Mouse (Mus musculus) heart, adult 2 months (tissue): Measurements from ENCODE around the gene Dgkb. TPM values are rescaled to one million over a fixed set of nuclear protein-coding genes. Genes with fewer than 3 reads are reported as not detected.

Experiments
- DNase-seq, 2 experiments: peaks; one replicate each; pipeline ENCODE4 v3.0.0; 2021
- H3K27ac ChIP-seq: fragments of 200-600 bp; 2 replicates; pipeline ENCODE4 v1.8.1; 2022
- H3K27me3 ChIP-seq: fragments of 200-500 bp; 2 replicates; pipeline ENCODE4 v1.6.1; 2012; ENCODE audit warnings: mild to moderate bottlenecking, low read length, inconsistent platforms, mixed read lengths; ENCODE audit not compliant: control insufficient read depth, insufficient read depth
- H3K36me3 ChIP-seq: fragments of 200-500 bp; 2 replicates; pipeline ENCODE4 v1.6.1; 2012; ENCODE audit warnings: low read length, inconsistent platforms; ENCODE audit not compliant: control insufficient read depth, insufficient read depth
- H3K4me1 ChIP-seq: fragments of 200-500 bp; 2 replicates; pipeline ENCODE4 v1.6.1; 2011; ENCODE audit warnings: low read length; ENCODE audit not compliant: control insufficient read depth, insufficient read depth
- H3K4me3 ChIP-seq: fragments of 200-600 bp; 2 replicates; pipeline ENCODE4 v1.8.1; 2022
- H3K79me2 ChIP-seq: fragments of 200-500 bp; replicated peaks from 2 replicates; pipeline ENCODE4 v1.6.1; 2012; ENCODE audit warnings: mild to moderate bottlenecking, inconsistent platforms, low read length, moderate library complexity, mixed read lengths; ENCODE audit not compliant: control insufficient read depth, insufficient read depth
- H3K9ac ChIP-seq: fragments of 200-500 bp; 2 replicates; pipeline ENCODE4 v1.6.1; 2012; ENCODE audit warnings: low read depth, mild to moderate bottlenecking, control low read depth, inconsistent platforms, low read length, mixed read lengths
- CTCF ChIP-seq: fragments of 200-600 bp; IDR thresholded peaks from 2 replicates; pipeline ENCODE4 v1.8.1; 2022; ENCODE audit warnings: antibody characterized with exemption, mild to moderate bottlenecking, moderate library complexity
- EP300 ChIP-seq: fragments of 200-500 bp; IDR thresholded peaks from 2 replicates; pipeline ENCODE4 v1.6.1; 2011; ENCODE audit warnings: low read depth, low read length, control low read depth; ENCODE audit not compliant: insufficient read depth
- POLR2A ChIP-seq: fragments of 200-500 bp; IDR thresholded peaks from 2 replicates; pipeline ENCODE4 v1.6.1; 2011; ENCODE audit warnings: mild to moderate bottlenecking, low read depth, low read length, control low read depth; ENCODE audit not compliant: insufficient read depth
- WGBS: fragments of 180-500 bp; shearing (Covaris S2); methylation state at CpG from one replicate; pipeline ENCODE4 v1.1.7; 2018; 5-methylcytosine and 5-hydroxymethylcytosine counted together
- intact Hi-C: fragments of 180-260 bp; cut with DNase I; formaldehyde crosslinking; loops from one replicate; pipeline ENCODE4 v1.15.1; 2025
- polyA plus RNA-seq: library from polyadenylated mRNA; depleted of rRNA; stranded (reverse); fragments of >200 nt; gene quantifications from 2 replicates; pipeline ENCODE4 v1.2.3, GENCODE M21; 2012
- total RNA-seq, 2 experiments: library from RNA; stranded (reverse); gene quantifications; 2 replicates each; pipeline ENCODE4 v1.2.3; 2021

The Dgkb gene
- total and polyA plus RNA-seq, 3 experiments: 0.23 to 1.1 (median 1.1) TPM

DNA sequence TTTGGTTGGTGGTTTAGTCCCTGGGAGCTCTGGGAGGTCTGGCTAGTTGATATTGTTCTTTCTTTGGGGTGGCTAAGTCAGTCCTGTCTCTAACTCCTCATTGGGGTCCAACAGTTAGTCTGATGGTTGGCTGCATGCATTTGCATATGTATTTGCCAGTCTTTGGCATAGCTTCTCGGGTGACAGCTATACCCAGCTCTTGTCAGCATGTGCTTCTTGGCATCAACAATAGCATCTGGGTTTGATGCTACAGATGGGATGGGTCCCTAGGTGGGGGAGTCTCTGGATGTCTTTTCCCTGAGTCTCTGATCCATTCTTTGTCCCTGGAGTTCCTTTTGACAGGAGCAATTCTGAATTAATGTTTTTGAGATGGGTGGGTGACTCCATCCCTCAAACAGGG lies 790.6 kb downstream of the Dgkb start:
- no peaks in the 10 kb centered on the region for H3K4me1 ChIP-seq
- WGBS: 82% methylated on average over 1 of the region's 1 CpGs
- intact Hi-C loops: no loop called here

DNA sequence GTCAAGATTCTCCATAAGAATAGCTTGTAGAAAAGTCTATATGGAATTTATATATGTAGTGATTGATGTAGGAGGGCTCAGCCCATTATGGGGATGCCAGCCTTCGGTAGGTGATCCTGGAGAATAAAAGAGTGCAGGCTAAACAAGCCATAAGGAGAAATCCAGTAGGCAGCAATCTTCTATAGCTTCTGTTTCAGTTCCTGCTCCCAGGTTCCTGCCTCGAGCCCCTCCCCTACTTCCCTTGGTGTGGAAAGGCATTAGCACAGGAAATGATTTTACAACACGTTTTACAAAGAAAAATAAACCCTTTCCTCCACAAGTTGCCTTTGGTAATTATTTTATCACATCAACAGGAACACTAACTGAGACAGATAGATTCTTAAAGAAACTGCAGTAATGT lies 850.7 kb downstream of the Dgkb start:
- Histone ChIP-seq H3K36me3 (no peaks in the 10 kb centered on the region), H3K4me1 (no peaks in the 10 kb centered on the region), H3K4me3 (no peak overlapping the region), H3K27ac (no peak overlapping the region), H3K27me3 (no peaks in the 10 kb centered on the region), H3K79me2 (no peaks in the 10 kb centered on the region), H3K9ac (no peak overlapping the region)
- no peak for TF ChIP-seq EP300
- TF ChIP-seq CTCF: no peak
- TF ChIP-seq POLR2A: no peak
- DNase-seq: no peak
- intact Hi-C loops: no loop called here
- WGBS: 39% methylated on average over 3 of the region's 3 CpGs

More for the DNA sequence above, 790.6 kb downstream of the Dgkb start:
- no peaks in the 10 kb centered on the region for H3K36me3 ChIP-seq
- no peak for DNase-seq
- H3K9ac ChIP-seq: no peak overlapping the region
- no peaks in the 10 kb centered on the region for H3K27me3 ChIP-seq
- no peak overlapping the region for H3K27ac ChIP-seq
- no peak for TF ChIP-seq EP300
- no peak for TF ChIP-seq POLR2A
- no peak for TF ChIP-seq CTCF
- no peaks in the 10 kb centered on the region for H3K79me2 ChIP-seq
- no peak overlapping the region for H3K4me3 ChIP-seq
